Mouse (Mus musculus) G1E (cell line): ENCODE measurements around the gene Hmgcl.

Experiments
- CTCF ChIP-seq: IDR thresholded peaks from 2 replicates; pipeline ENCODE4 v1.5.1; 2012; ENCODE audit warnings: low read depth, low read length, inconsistent platforms, mixed read lengths
- GATA1 ChIP-seq: IDR thresholded peaks from 2 replicates; pipeline ENCODE4 v1.6.1; 2012; ENCODE audit warnings: borderline replicate concordance, low read length, inconsistent platforms, mixed read lengths
- GATA2 ChIP-seq: IDR thresholded peaks from 2 replicates; pipeline ENCODE4 v1.6.1; 2012; ENCODE audit warnings: low read depth, low read length, inconsistent platforms, borderline replicate concordance
- POLR2AphosphoS5 ChIP-seq: IDR thresholded peaks from 2 replicates; pipeline ENCODE4 v1.6.1; 2012; ENCODE audit warnings: low read depth, low read length, inconsistent platforms; ENCODE audit not compliant: insufficient replicate concordance
- TAL1 ChIP-seq: conservative IDR thresholded peaks from 2 replicates; pipeline ENCODE4 v1.6.1; 2012; ENCODE audit warnings: low read depth, low read length, inconsistent platforms, mixed read lengths

DNA sequence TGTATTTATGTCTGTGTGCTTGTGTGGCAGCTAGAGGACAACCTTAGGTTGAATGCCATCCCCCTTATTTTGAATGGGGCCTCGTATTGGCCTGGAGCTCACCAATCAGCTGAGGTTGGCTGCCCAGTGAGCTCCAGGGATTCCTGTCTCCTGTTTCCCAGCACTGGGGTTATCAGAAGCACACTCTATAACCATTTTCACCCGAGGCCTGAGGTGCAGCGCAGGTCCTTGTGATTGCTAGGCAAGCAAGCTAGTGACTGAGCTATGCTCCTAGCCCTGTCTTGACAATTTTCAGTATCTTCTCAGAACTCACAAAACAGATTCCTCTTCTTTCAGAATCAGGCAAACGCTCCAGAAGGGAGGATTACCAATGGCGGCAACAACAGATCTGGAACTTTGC, 38.3 kb downstream of the Hmgcl start:
- TF ChIP-seq CTCF (no peak), TAL1 (no peak), POLR2AphosphoS5 (no peak), GATA1 (no peak), GATA2 (no peak)
